Mouse (Mus musculus): ENCODE data around the gene Olfr763. TPM values are rescaled to one million over a fixed set of nuclear protein-coding genes. Genes with fewer than 3 reads are reported as not detected.
"Not testable (repeated sequence)": the region's sequence is repeated elsewhere in the genome, so short reads cannot be mapped to it uniquely, and the experiment has no call there.

Gene Olfr763
- total RNA-seq (2017), result not detected in 2 replicates

GRCm38 (mm10) chr10:129010288-129010841 lies at the start of gene Olfr763:
Gene Olfr763, plus strand, starts transcription at chr10:129010791.
- no peak for ATAC-seq (replicated peaks; ENCODE audit: low read depth, poor library complexity, severe bottlenecking)

GRCm38 (mm10) chr10:128964961-128965360 lies 45.6 kb upstream of the Olfr763 start:
- no peak for ATAC-seq (replicated peaks; ENCODE audit: low read depth, poor library complexity, severe bottlenecking)

- peak; percentile 93 for ATAC-seq (replicated peaks; ENCODE audit: low read depth, poor library complexity, severe bottlenecking)
Measured at GRCm38 (mm10) chr10:128965871-128966270, 44.7 kb upstream of the Olfr763 start.

- ATAC-seq (replicated peaks; ENCODE audit: low read depth, poor library complexity, severe bottlenecking), result no peak
Measured at GRCm38 (mm10) chr10:128968341-128968749, 42.2 kb upstream of the Olfr763 start.

- ATAC-seq (replicated peaks; ENCODE audit: low read depth, poor library complexity, severe bottlenecking), result no peak
Measured at GRCm38 (mm10) chr10:128970740-128971250, 39.8 kb upstream of the Olfr763 start.

- no peak for ATAC-seq (replicated peaks; ENCODE audit: low read depth, poor library complexity, severe bottlenecking)
Measured at GRCm38 (mm10) chr10:128972841-128973240, 37.8 kb upstream of the Olfr763 start.

- no peak for ATAC-seq (replicated peaks; ENCODE audit: low read depth, poor library complexity, severe bottlenecking)
Measured at GRCm38 (mm10) chr10:128976395-128976794, 34.2 kb upstream of the Olfr763 start.

- ATAC-seq (replicated peaks; ENCODE audit: low read depth, poor library complexity, severe bottlenecking), result peak; percentile 100
Measured at GRCm38 (mm10) chr10:128977522-128978114, 33.0 kb upstream of the Olfr763 start.

GRCm38 (mm10) chr10:128980644-128981365 lies 29.8 kb upstream of the Olfr763 start:
- ATAC-seq (replicated peaks; ENCODE audit: low read depth, poor library complexity, severe bottlenecking), result no peak

- not testable (repeated sequence) for ATAC-seq (replicated peaks; ENCODE audit: low read depth, poor library complexity, severe bottlenecking)
Measured at GRCm38 (mm10) chr10:128989131-128989530, 21.5 kb upstream of the Olfr763 start, which contains the start of gene Olfr9. Gene Olfr9, plus strand, starts transcription at chr10:128989431.

- ATAC-seq (replicated peaks; ENCODE audit: low read depth, poor library complexity, severe bottlenecking), result peak; percentile 90
Measured at GRCm38 (mm10) chr10:128990129-128990850, 20.3 kb upstream of the Olfr763 start.

GRCm38 (mm10) chr10:128990994-128991393 lies 19.6 kb upstream of the Olfr763 start:
- ATAC-seq (replicated peaks; ENCODE audit: low read depth, poor library complexity, severe bottlenecking), result 0 out of 2 replicates have a peak, but pooled peaks have one; percentile 28

GRCm38 (mm10) chr10:128995796-128996195 lies 14.8 kb upstream of the Olfr763 start:
- no peak for ATAC-seq (replicated peaks; ENCODE audit: low read depth, poor library complexity, severe bottlenecking)

- no peak for ATAC-seq (replicated peaks; ENCODE audit: low read depth, poor library complexity, severe bottlenecking)
Measured at GRCm38 (mm10) chr10:128996523-128997040, 14.0 kb upstream of the Olfr763 start.

- ATAC-seq (replicated peaks; ENCODE audit: low read depth, poor library complexity, severe bottlenecking), result no peak
Measured at GRCm38 (mm10) chr10:129004032-129004920, 6.3 kb upstream of the Olfr763 start.

- ATAC-seq (replicated peaks; ENCODE audit: low read depth, poor library complexity, severe bottlenecking), result peak; percentile 95
Measured at GRCm38 (mm10) chr10:129011511-129011910, 920 bp downstream of the Olfr763 start.

- ATAC-seq (replicated peaks; ENCODE audit: low read depth, poor library complexity, severe bottlenecking), result no peak
Measured at GRCm38 (mm10) chr10:129014477-129014876, 3.9 kb downstream of the Olfr763 start.

- ATAC-seq (replicated peaks; ENCODE audit: low read depth, poor library complexity, severe bottlenecking), result no peak
Measured at GRCm38 (mm10) chr10:129023319-129023718, 12.7 kb downstream of the Olfr763 start.

- peak; percentile 83; the same call in 1 of the 2 replicates for ATAC-seq (replicated peaks; ENCODE audit: low read depth, poor library complexity, severe bottlenecking)
Measured at GRCm38 (mm10) chr10:129026018-129026662, 15.5 kb downstream of the Olfr763 start.
